ENCODE assay signal across 9 mouse cellular contexts in genomic region chr2:155099421-155099820, GRCm38 (mm10). TPM values are rescaled to one million over a fixed set of nuclear protein-coding genes. Genes with fewer than 3 reads are reported as not detected.
A peak's percentile ranks its signal among the peaks of the same experiment; 100 is the strongest.
DNase-seq lines count a peak whose midpoint lies in the region; ATAC-seq lines count a peak whose summit lies in the region.
"Had no signal": no experiment of that assay in that cellular context is flagged by ENCODE, and none has a peak within 500 bp of the region (broad histone marks: within the 10 kb centered on the region; RNA-seq: fewer than 3 reads in every experiment).

No protein-coding gene starts in this region.

- H3K9me3 ChIP-seq in kidney, embryonic 16.5 days (ENCODE audit: low read length), result no peaks in the 10 kb centered on the region
- H3K9me3 ChIP-seq in forebrain, embryonic 15.5 days, result no peaks in the 10 kb centered on the region

- no peak overlapping the region for H3K27ac ChIP-seq in kidney, embryonic 16.5 days (ENCODE audit: low read length)
- no peak overlapping the region for H3K27ac ChIP-seq in forebrain, embryonic 15.5 days (replicated peaks)

- no peak overlapping the region for H3K9ac ChIP-seq in kidney, embryonic 16.5 days (replicated peaks; ENCODE audit: low read length)
- no peak overlapping the region for H3K9ac ChIP-seq in forebrain, embryonic 15.5 days (replicated peaks)

- H3K4me2 ChIP-seq in kidney, embryonic 16.5 days (replicated peaks; ENCODE audit: low read depth, low read length), result no peak overlapping the region
- H3K4me2 ChIP-seq in forebrain, embryonic 15.5 days (replicated peaks), result no peak overlapping the region

- ATAC-seq in kidney, embryonic 16.5 days (ENCODE audit: low FRiP score, low TSS enrichment), result no peak
- ATAC-seq in forebrain, embryonic 15.5 days (replicated peaks), result no peak
- ATAC-seq: Patski had no signal

- H3K4me3 ChIP-seq in kidney, embryonic 16.5 days (ENCODE audit: low read length), result no peak overlapping the region
- H3K4me3 ChIP-seq in forebrain, embryonic 15.5 days, result no peak overlapping the region

- no peaks in the 10 kb centered on the region for H3K36me3 ChIP-seq in kidney, embryonic 16.5 days (ENCODE audit: insufficient read depth, low read length)
- no peaks in the 10 kb centered on the region for H3K36me3 ChIP-seq in forebrain, embryonic 15.5 days

- WGBS in kidney, embryonic 16.5 days, result 73% methylated on average over 7 of the region's 7 CpGs
- 62% methylated on average over 7 of the region's 7 CpGs for WGBS in forebrain, embryonic 15.5 days

- no peaks in the 10 kb centered on the region for H3K27me3 ChIP-seq in kidney, embryonic 16.5 days (ENCODE audit: insufficient read depth, low read length)
- no peaks in the 10 kb centered on the region for H3K27me3 ChIP-seq in forebrain, embryonic 15.5 days
- H3K27me3 ChIP-seq: Patski had no signal

- H3K4me1 ChIP-seq in kidney, embryonic 16.5 days (ENCODE audit: insufficient read depth, low read length), result peaks cover 3% of the 10 kb centered on the region; the same call in 1 of the 2 replicates
- H3K4me1 ChIP-seq in forebrain, embryonic 15.5 days, result no peaks in the 10 kb centered on the region

- peak; percentile 46 to 61 for DNase-seq in adrenal gland, adult (ENCODE audit: inconsistent age in 2 of 2, low spot score in 1 of 2)
- no peak for DNase-seq in adrenal gland, postnatal 4 days (ENCODE audit: low spot score in 2 of 2)
- peak; percentile 65 for DNase-seq in kidney, adult 18-20 months
- peak; percentile 22 for DNase-seq in urinary bladder, postnatal 14 days (ENCODE audit: low spot score)
- no peak for DNase-seq in urinary bladder, adult 2 months (ENCODE audit: low spot score)
- DNase-seq in yolk sac, embryonic 10.5 days (ENCODE audit: low spot score), result no peak

RNA-seq across cellular contexts. Expression of gene Ahcy, which starts 25.1 kb away (rescaled TPM):
- 10 to 100 TPM; 75.1 to 88.2 TPM for total RNA-seq in adrenal gland, postnatal 4 days (2021)
- polyA plus RNA-seq in kidney, embryonic 16.5 days (2015; fragmentation: Nextera tagmentation; extraction: Ambion mirVana), result 79.2 and 82.7 TPM in 2 replicates
- 42.3 and 47.9 TPM in 2 replicates for polyA plus RNA-seq in urinary bladder, adult 2 months (2012; rRNA removed)
- polyA plus RNA-seq in forebrain, embryonic 15.5 days (2015; fragmentation: Nextera tagmentation; extraction: Ambion mirVana), result 44.8 and 48.0 TPM in 2 replicates

RNA-seq across cellular contexts. Expression of gene Itch, which starts 33.9 kb away (rescaled TPM):
- total RNA-seq in adrenal gland, postnatal 4 days (2021), result 10 to 100 TPM; 51.8 to 52.8 TPM
- 55.2 and 64.6 TPM in 2 replicates for polyA plus RNA-seq in kidney, embryonic 16.5 days (2015; fragmentation: Nextera tagmentation; extraction: Ambion mirVana)
- 20.8 and 26.9 TPM in 2 replicates for polyA plus RNA-seq in urinary bladder, adult 2 months (2012; rRNA removed)
- polyA plus RNA-seq in forebrain, embryonic 15.5 days (2015; fragmentation: Nextera tagmentation; extraction: Ambion mirVana), result 48.8 and 49.8 TPM in 2 replicates

Comparison
In these comparisons a context has a peak if more than half of its experiments do, and no peak if none do; other contexts are left out.
1. DNase-seq: peak in adrenal gland, adult (2 of 2), kidney, adult 18-20 months (single experiment) and urinary bladder, postnatal 14 days (single experiment); none in adrenal gland, postnatal 4 days (0 of 2), urinary bladder, adult 2 months (single experiment) and yolk sac, embryonic 10.5 days (single experiment).